Mouse (Mus musculus) lung, postnatal 0 days (tissue): Measurements from ENCODE around the gene Vmn1r41. TPM values are rescaled to one million over a fixed set of nuclear protein-coding genes. Genes with fewer than 3 reads are reported as not detected.

Experiments used
- ATAC-seq: fragments of 200-750 bp; cut with Nextera tagmentation; 2 replicates; pipeline ENCODE4 v1.8.0; 2017; ENCODE audit warnings: moderate library complexity
- DNase-seq: peaks from one replicate; pipeline ENCODE4 v3.0.0-alpha.2; 2016; ENCODE audit warnings: low spot score
- H3K27ac ChIP-seq: fragments of 300-500 bp; sonication (generic); 2 replicates; pipeline ENCODE4 v1.5.1; 2014; ENCODE audit warnings: antibody characterized with exemption, mild to moderate bottlenecking, low read length, mixed read lengths
- H3K27me3 ChIP-seq: fragments of 300-500 bp; sonication (generic); replicated peaks from 2 replicates; pipeline ENCODE4 v1.6.1; 2014; ENCODE audit warnings: low read length, mixed read lengths; ENCODE audit not compliant: insufficient read depth
- H3K36me3 ChIP-seq: fragments of 300-500 bp; sonication (generic); 2 replicates; pipeline ENCODE4 v1.6.1; 2014; ENCODE audit warnings: low read length, mixed read lengths; ENCODE audit not compliant: insufficient read depth
- H3K4me1 ChIP-seq: fragments of 300-500 bp; sonication (generic); 2 replicates; pipeline ENCODE4 v1.6.1; 2014; ENCODE audit warnings: antibody characterized with exemption, low read depth, low read length, mixed read lengths; ENCODE audit not compliant: insufficient read depth
- H3K4me2 ChIP-seq: fragments of 300-500 bp; sonication (generic); replicated peaks from 2 replicates; pipeline ENCODE4 v1.6.1; 2014; ENCODE audit warnings: low read depth, mild to moderate bottlenecking, low read length, moderate library complexity, mixed read lengths
- H3K4me3 ChIP-seq: fragments of 300-500 bp; sonication (generic); 2 replicates; pipeline ENCODE4 v1.5.1; 2014; ENCODE audit warnings: low read depth, low read length
- H3K9ac ChIP-seq: fragments of 300-500 bp; sonication (generic); replicated peaks from 2 replicates; pipeline ENCODE4 v1.6.1; 2014; ENCODE audit warnings: low read depth, mild to moderate bottlenecking
- H3K9me3 ChIP-seq: fragments of 300-500 bp; sonication (generic); 2 replicates; pipeline ENCODE4 v1.6.1; 2016; ENCODE audit warnings: low read length, mixed read lengths
- CTCF ChIP-seq: IDR thresholded peaks from 2 replicates; pipeline ENCODE4 v1.5.1; 2016; ENCODE audit warnings: antibody characterized with exemption, mild to moderate bottlenecking
- EP300 ChIP-seq: IDR thresholded peaks from 2 replicates; pipeline ENCODE4 v1.6.1; 2016; ENCODE audit warnings: antibody characterized with exemption, mild to moderate bottlenecking, control low read depth
- WGBS: fragments of 180-500 bp; shearing (Covaris S2); extraction: QIAGEN DNeasy Blood & Tissue Kit; methylation state at CpG from one replicate; pipeline ENCODE4 v1.1.7; 2014; 5-methylcytosine and 5-hydroxymethylcytosine counted together
- polyA plus RNA-seq: library from polyadenylated mRNA; unstranded; fragments of >200 nt; fragmentation: Nextera tagmentation; extraction: Ambion mirVana; gene quantifications from 2 replicates; pipeline ENCODE4 v1.2.1, GENCODE M21; 2015

The Vmn1r41 gene
- not detected in 2 replicates for polyA plus RNA-seq

DNA sequence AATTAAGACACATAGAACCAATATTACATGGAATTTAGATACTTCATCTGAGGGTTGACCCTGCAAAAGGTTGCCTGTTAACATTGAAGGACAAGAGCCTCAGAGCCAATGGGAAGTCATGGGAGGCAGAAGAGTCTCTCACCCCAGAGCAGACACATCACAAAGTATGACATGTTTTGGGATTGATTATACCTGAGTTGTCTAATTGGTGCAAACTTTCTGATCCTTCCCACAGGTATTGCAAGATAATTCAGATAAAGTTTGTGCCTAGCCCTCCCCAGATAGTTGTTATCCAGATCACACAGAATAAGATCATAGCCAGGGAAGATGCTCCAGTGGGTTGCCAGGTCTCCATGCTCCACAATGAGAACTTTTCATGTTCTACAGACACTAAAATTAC lies at the start of gene Vmn1r41:
Vmn1r41 (plus strand) TSS at position 301 of the 400 bp plus-strand sequence.
- Histone ChIP-seq H3K9me3 (no peaks in the 10 kb centered on the region), H3K4me3 (no peak within 1 kb of the TSS), H3K27ac (no peak within 1 kb of the TSS), H3K36me3 (no peaks in the 10 kb centered on the region), H3K9ac (no peak within 1 kb of the TSS), H3K27me3 (no peaks in the 10 kb centered on the region), H3K4me1 (no peaks in the 10 kb centered on the region), H3K4me2 (no peak within 1 kb of the TSS)
- no peak for DNase-seq
- no peak for ATAC-seq
- TF ChIP-seq EP300 (no peak), CTCF (no peak)

DNA sequence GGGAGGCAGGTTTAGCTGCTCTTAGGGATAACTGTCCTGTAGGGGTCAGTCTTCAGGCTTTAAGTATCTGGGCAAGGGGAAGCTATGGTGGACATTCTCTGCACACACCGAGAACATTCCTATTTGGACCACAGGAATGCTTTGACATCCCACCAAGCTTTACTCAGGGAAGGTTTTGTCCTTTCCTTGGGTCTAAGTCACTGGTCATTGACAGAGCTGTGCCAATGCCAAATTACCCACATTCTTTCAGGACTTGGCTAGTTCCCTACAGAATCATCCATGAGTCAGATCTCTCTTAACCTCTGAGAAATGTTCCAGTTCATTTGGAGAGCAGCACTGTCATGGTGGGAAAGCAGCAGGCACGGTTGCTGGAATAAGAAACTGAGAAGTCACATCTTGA lies 33.9 kb upstream of the Vmn1r41 start:
- H3K36me3 ChIP-seq: no peaks in the 10 kb centered on the region
- 70% methylated on average over 2 of the region's 2 CpGs for WGBS
- H3K27me3 ChIP-seq: no peaks in the 10 kb centered on the region
- H3K4me1 ChIP-seq: no peaks in the 10 kb centered on the region
- no peak for DNase-seq
- no peak for TF ChIP-seq EP300
- no peak for TF ChIP-seq CTCF
- H3K9me3 ChIP-seq: no peaks in the 10 kb centered on the region
- ATAC-seq: no peak
- no peak overlapping the region for H3K4me3 ChIP-seq
- H3K27ac ChIP-seq: no peak overlapping the region
- no peak overlapping the region for H3K9ac ChIP-seq
- no peak overlapping the region for H3K4me2 ChIP-seq

DNA sequence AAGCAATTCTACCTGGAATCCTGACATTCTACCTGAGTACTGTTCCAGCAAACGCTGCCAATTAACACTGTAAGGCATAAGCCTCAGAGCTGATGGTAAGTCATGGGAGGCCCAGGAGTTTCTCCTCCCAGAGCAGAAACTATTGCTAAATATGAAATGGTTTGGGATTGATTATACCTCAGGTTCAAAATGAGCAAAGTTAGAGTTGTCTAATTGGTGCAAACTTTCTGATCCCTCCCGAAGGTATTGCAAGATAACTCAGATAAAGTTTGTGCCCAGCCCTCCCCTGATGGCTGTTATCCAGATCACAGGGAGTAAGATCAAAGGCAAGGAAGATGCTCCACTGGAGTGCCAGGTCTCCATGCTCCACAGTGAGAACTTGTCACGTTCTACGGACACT lies 33.3 kb upstream of the Vmn1r41 start, which contains the start of gene Vmn1r40:
Vmn1r40 (plus strand) TSS at position 301 of the 400 bp plus-strand sequence.
- Histone ChIP-seq H3K36me3 (no peaks in the 10 kb centered on the region), H3K4me1 (no peaks in the 10 kb centered on the region), H3K27me3 (no peaks in the 10 kb centered on the region), H3K4me3 (no peak within 1 kb of the TSS), H3K9ac (no peak within 1 kb of the TSS), H3K9me3 (no peaks in the 10 kb centered on the region), H3K27ac (no peak within 1 kb of the TSS), H3K4me2 (no peak within 1 kb of the TSS)
- no peak for DNase-seq
- no peak for TF ChIP-seq EP300
- TF ChIP-seq CTCF: no peak
- 81% methylated on average over 4 of the region's 4 CpGs for WGBS
- ATAC-seq: no peak

- DNase-seq: peak; percentile 5
- Histone ChIP-seq H3K4me3 (no peak overlapping the region), H3K9ac (no peak overlapping the region), H3K9me3 (no peaks in the 10 kb centered on the region), H3K4me1 (no peaks in the 10 kb centered on the region), H3K4me2 (no peak overlapping the region), H3K27ac (no peak overlapping the region), H3K27me3 (no peaks in the 10 kb centered on the region), H3K36me3 (no peaks in the 10 kb centered on the region)
- no peak for ATAC-seq
- TF ChIP-seq EP300 (no peak), CTCF (no peak)
These were observed 22.5 kb upstream of the Vmn1r41 start for GRCm38 (mm10) chr6:89718051-89718450.

GRCm38 (mm10) chr6:89742811-89743210 lies 2.2 kb downstream of the Vmn1r41 start:
- no peak overlapping the region for H3K27ac ChIP-seq
- no peaks in the 10 kb centered on the region for H3K36me3 ChIP-seq
- no peak for DNase-seq
- no peaks in the 10 kb centered on the region for H3K9me3 ChIP-seq
- no peak overlapping the region for H3K4me3 ChIP-seq
- no peak for ATAC-seq
- no peaks in the 10 kb centered on the region for H3K27me3 ChIP-seq
- no peak overlapping the region for H3K9ac ChIP-seq
- TF ChIP-seq CTCF (no peak), EP300 (no peak)
- H3K4me1 ChIP-seq: no peaks in the 10 kb centered on the region
- H3K4me2 ChIP-seq: no peak overlapping the region

DNA sequence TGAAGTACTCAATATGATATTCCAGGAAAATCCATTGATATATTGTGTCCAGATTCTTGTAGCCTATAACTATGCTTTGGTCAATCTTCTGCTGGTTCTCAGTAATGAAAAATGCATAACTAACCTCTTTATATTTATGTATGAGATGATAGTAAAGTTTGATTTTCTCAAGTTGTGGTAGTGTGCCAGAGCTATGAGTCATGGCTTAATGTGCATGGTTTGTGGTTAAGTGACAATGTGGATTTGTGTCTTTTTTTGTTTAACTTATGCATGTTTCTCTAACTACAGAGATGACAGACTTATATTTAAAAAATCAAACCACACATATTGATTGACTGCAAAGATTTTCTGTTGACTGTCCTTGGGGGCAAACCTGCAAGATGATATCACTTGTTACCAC lies 49.7 kb downstream of the Vmn1r41 start:
- no peak overlapping the region for H3K9ac ChIP-seq

More for the DNA sequence above, 49.7 kb downstream of the Vmn1r41 start:
- H3K36me3 ChIP-seq: no peaks in the 10 kb centered on the region
- no peaks in the 10 kb centered on the region for H3K9me3 ChIP-seq
- ATAC-seq: no peak
- no peak for DNase-seq
- no peak overlapping the region for H3K27ac ChIP-seq
- TF ChIP-seq EP300: no peak
- no peak for TF ChIP-seq CTCF
- no peaks in the 10 kb centered on the region for H3K27me3 ChIP-seq
- no peak overlapping the region for H3K4me2 ChIP-seq
- no peaks in the 10 kb centered on the region for H3K4me1 ChIP-seq
- no peak overlapping the region for H3K4me3 ChIP-seq

Other genes with a start within 250 kb of the Vmn1r41 start
- 24.6 and 25.0 TPM in 2 replicates for gene Chchd6, start 145.1 kb upstream of the Vmn1r41 start, polyA plus RNA-seq
- gene Txnrd3, start 96.8 kb upstream of the Vmn1r41 start, polyA plus RNA-seq: 20.6 and 26.3 TPM in 2 replicates
- not detected in 2 replicates for gene Vmn1r40, start 33.2 kb upstream of the Vmn1r41 start, polyA plus RNA-seq
- gene Vmn1r42, start 135.6 kb downstream of the Vmn1r41 start, polyA plus RNA-seq: not detected in 2 replicates
- gene Vmn1r43, start 135.6 kb downstream of the Vmn1r41 start, polyA plus RNA-seq: 0.01 and 0.02 TPM in 2 replicates
- gene Vmn1r44, start 142.9 kb downstream of the Vmn1r41 start, polyA plus RNA-seq: not detected in 2 replicates
- not detected in 2 replicates for gene Vmn1r45, start 199.8 kb downstream of the Vmn1r41 start, polyA plus RNA-seq
- gene Vmn1r46, start 228.5 kb downstream of the Vmn1r41 start, polyA plus RNA-seq: not detected in 2 replicates